Mouse (Mus musculus): ENCODE data around the gene BC004004. TPM values are rescaled to one million over a fixed set of nuclear protein-coding genes. Genes with fewer than 3 reads are reported as not detected.

BC004004 gene
- total and polyA plus RNA-seq, 3 experiments: 19.8 to 68.0 (median 51.7) TPM

- DNase-seq (ENCODE audit: low spot score) (no peak), ATAC-seq (ENCODE audit: extremely low read depth, insufficient number of reproducible peaks, low FRiP score, poor library complexity, severe bottlenecking) (no peak)
- H3K36me3 ChIP-seq (replicated peaks): peaks cover 40% of the 10 kb centered on the region
- no peak for TF ChIP-seq GATA1 (IDR thresholded peaks at IDR 0.05; ENCODE audit: borderline replicate concordance, low read length)
- TF ChIP-seq POLR2AphosphoS5 (IDR thresholded peaks at IDR 0.05; ENCODE audit: insufficient replicate concordance, low read depth, low read length): no peak
- TF ChIP-seq CTCF (IDR thresholded peaks at IDR 0.05; ENCODE audit: low read depth, low read length): no peak
- TF ChIP-seq GATA2 (IDR thresholded peaks at IDR 0.05; ENCODE audit: borderline replicate concordance, low read depth, low read length): no peak
- no peak for TF ChIP-seq TAL1 (conservative IDR thresholded peaks at IDR 0.05; ENCODE audit: low read depth, low read length)
- no peaks in the 10 kb centered on the region for H3K9me3 ChIP-seq (replicated peaks)
- H3K4me3 ChIP-seq (ENCODE audit: low read depth, low read length): peak overlapping the region; percentile 89; the same call in 1 of the 2 replicates
- no peaks in the 10 kb centered on the region for H3K27me3 ChIP-seq (ENCODE audit: insufficient read depth, low read length)
- peaks cover 41% of the 10 kb centered on the region for H3K4me1 ChIP-seq (ENCODE audit: insufficient read depth, low read depth, low read length)
Measured at GRCm38 (mm10) chr17:29270148-29270698, 1.6 kb downstream of the BC004004 start.

GRCm38 (mm10) chr17:29273156-29273555 lies 4.6 kb downstream of the BC004004 start:
- Histone ChIP-seq H3K27me3 (ENCODE audit: insufficient read depth, low read length) (no peaks in the 10 kb centered on the region), H3K9me3 (replicated peaks) (no peaks in the 10 kb centered on the region), H3K4me3 (ENCODE audit: low read depth, low read length) (no peak overlapping the region), H3K4me1 (ENCODE audit: insufficient read depth, low read depth, low read length) (peaks cover 30% of the 10 kb centered on the region), H3K36me3 (replicated peaks) (peaks cover 63% of the 10 kb centered on the region)
- TF ChIP-seq TAL1 (conservative IDR thresholded peaks at IDR 0.05; ENCODE audit: low read depth, low read length): no peak
- ATAC-seq (ENCODE audit: extremely low read depth, insufficient number of reproducible peaks, low FRiP score, poor library complexity, severe bottlenecking) (no peak), DNase-seq (ENCODE audit: low spot score) (no peak)

- Histone ChIP-seq H3K9me3 (replicated peaks) (no peaks in the 10 kb centered on the region), H3K4me1 (ENCODE audit: insufficient read depth, low read depth, low read length) (peaks cover 28% of the 10 kb centered on the region), H3K27me3 (ENCODE audit: insufficient read depth, low read length) (no peaks in the 10 kb centered on the region), H3K4me3 (ENCODE audit: low read depth, low read length) (no peak overlapping the region), H3K36me3 (replicated peaks) (peaks cover 70% of the 10 kb centered on the region)
- DNase-seq (ENCODE audit: low spot score) (no peak), ATAC-seq (ENCODE audit: extremely low read depth, insufficient number of reproducible peaks, low FRiP score, poor library complexity, severe bottlenecking) (no peak)
- no peak for TF ChIP-seq CTCF (IDR thresholded peaks at IDR 0.05; ENCODE audit: low read depth, low read length)
Measured at GRCm38 (mm10) chr17:29273889-29274288, 5.3 kb downstream of the BC004004 start.

GRCm38 (mm10) chr17:29280422-29280821 lies 11.8 kb downstream of the BC004004 start:
- no peak for DNase-seq (ENCODE audit: low spot score)
- no peak for ATAC-seq (ENCODE audit: extremely low read depth, insufficient number of reproducible peaks, low FRiP score, poor library complexity, severe bottlenecking)
- TF ChIP-seq GATA2 (IDR thresholded peaks at IDR 0.05; ENCODE audit: borderline replicate concordance, low read depth, low read length) (no peak), CTCF (IDR thresholded peaks at IDR 0.05; ENCODE audit: low read depth, low read length) (no peak), TAL1 (conservative IDR thresholded peaks at IDR 0.05; ENCODE audit: low read depth, low read length) (no peak), POLR2AphosphoS5 (IDR thresholded peaks at IDR 0.05; ENCODE audit: insufficient replicate concordance, low read depth, low read length) (no peak), GATA1 (IDR thresholded peaks at IDR 0.05; ENCODE audit: borderline replicate concordance, low read length) (no peak)
- H3K4me1 ChIP-seq (ENCODE audit: insufficient read depth, low read depth, low read length): 0 out of 2 replicates have a peak, but pooled peaks cover 7% of the 10 kb centered on the region
- no peak overlapping the region for H3K4me3 ChIP-seq (ENCODE audit: low read depth, low read length)
- peaks cover 89% of the 10 kb centered on the region for H3K36me3 ChIP-seq (replicated peaks)
- H3K27me3 ChIP-seq (ENCODE audit: insufficient read depth, low read length): no peaks in the 10 kb centered on the region
- peaks cover 2% of the 10 kb centered on the region for H3K9me3 ChIP-seq (replicated peaks)

GRCm38 (mm10) chr17:29281541-29281940 lies 13.0 kb downstream of the BC004004 start:
- 0 out of 2 replicates have a peak, but pooled peaks cover 6% of the 10 kb centered on the region for H3K4me1 ChIP-seq (ENCODE audit: insufficient read depth, low read depth, low read length)
- no peak overlapping the region for H3K4me3 ChIP-seq (ENCODE audit: low read depth, low read length)
- peaks cover 92% of the 10 kb centered on the region for H3K36me3 ChIP-seq (replicated peaks)
- H3K27me3 ChIP-seq (ENCODE audit: insufficient read depth, low read length): no peaks in the 10 kb centered on the region
- peaks cover 13% of the 10 kb centered on the region for H3K9me3 ChIP-seq (replicated peaks)
- no peak for ATAC-seq (ENCODE audit: extremely low read depth, insufficient number of reproducible peaks, low FRiP score, poor library complexity, severe bottlenecking)
- DNase-seq (ENCODE audit: low spot score): no peak
- TF ChIP-seq POLR2AphosphoS5 (IDR thresholded peaks at IDR 0.05; ENCODE audit: insufficient replicate concordance, low read depth, low read length) (no peak), GATA1 (IDR thresholded peaks at IDR 0.05; ENCODE audit: borderline replicate concordance, low read length) (no peak), TAL1 (conservative IDR thresholded peaks at IDR 0.05; ENCODE audit: low read depth, low read length) (no peak), GATA2 (IDR thresholded peaks at IDR 0.05; ENCODE audit: borderline replicate concordance, low read depth, low read length) (no peak), CTCF (IDR thresholded peaks at IDR 0.05; ENCODE audit: low read depth, low read length) (no peak)

GRCm38 (mm10) chr17:29282216-29282952 lies 13.8 kb downstream of the BC004004 start:
- Histone ChIP-seq H3K4me3 (ENCODE audit: low read depth, low read length) (no peak overlapping the region), H3K9me3 (replicated peaks) (peaks cover 13% of the 10 kb centered on the region), H3K36me3 (replicated peaks) (peaks cover 91% of the 10 kb centered on the region), H3K4me1 (ENCODE audit: insufficient read depth, low read depth, low read length) (0 out of 2 replicates have a peak, but pooled peaks cover 4% of the 10 kb centered on the region), H3K27me3 (ENCODE audit: insufficient read depth, low read length) (no peaks in the 10 kb centered on the region)
- ATAC-seq (ENCODE audit: extremely low read depth, insufficient number of reproducible peaks, low FRiP score, poor library complexity, severe bottlenecking) (no peak), DNase-seq (ENCODE audit: low spot score) (no peak)
- TF ChIP-seq TAL1 (conservative IDR thresholded peaks at IDR 0.05; ENCODE audit: low read depth, low read length) (no peak), GATA1 (IDR thresholded peaks at IDR 0.05; ENCODE audit: borderline replicate concordance, low read length) (no peak), POLR2AphosphoS5 (IDR thresholded peaks at IDR 0.05; ENCODE audit: insufficient replicate concordance, low read depth, low read length) (no peak), CTCF (IDR thresholded peaks at IDR 0.05; ENCODE audit: low read depth, low read length) (no peak), GATA2 (IDR thresholded peaks at IDR 0.05; ENCODE audit: borderline replicate concordance, low read depth, low read length) (no peak)

All from G1E (cell line).